Mouse (Mus musculus) CH12.LX (cell line): Measurements from ENCODE around the gene Qprt. TPM values are rescaled to one million over a fixed set of nuclear protein-coding genes. Genes with fewer than 3 reads are reported as not detected.

Experiments
- DNase-seq: peaks from one replicate; pipeline ENCODE4 v3.0.0-alpha.2; 2013; ENCODE audit errors: extremely low read depth
- H3K27ac ChIP-seq: 2 replicates; pipeline ENCODE4 v1.5.1; 2012; ENCODE audit warnings: low read depth, mild to moderate bottlenecking, control low read depth, moderate library complexity; ENCODE audit not compliant: insufficient read depth
- H3K27me3 ChIP-seq: replicated peaks from 2 replicates; pipeline ENCODE3; 2012; ENCODE audit warnings: inconsistent platforms
- H3K36me3 ChIP-seq, 2 experiments: replicated peaks in 1 of 2; 2 replicates each; pipeline versions ENCODE3 to v1.6.1; 2012; ENCODE audit warnings: inconsistent platforms in 1 of 2, low read length in 1 of 2, mild to moderate bottlenecking in 1 of 2, mixed read lengths in 1 of 2, moderate library complexity in 1 of 2; ENCODE audit not compliant: control insufficient read depth in 1 of 2, insufficient read depth in 1 of 2
- H3K4me1 ChIP-seq, 2 experiments: 2 replicates each; pipeline ENCODE4 v1.6.1; 2012; ENCODE audit warnings: inconsistent platforms in 1 of 2, moderate library complexity in 1 of 2; ENCODE audit not compliant: insufficient read depth in 2 of 2, control insufficient read depth in 1 of 2
- H3K4me2 ChIP-seq: 2 replicates; pipeline ENCODE4 v1.6.1; 2012; ENCODE audit warnings: low read depth, mild to moderate bottlenecking, control low read depth; ENCODE audit not compliant: poor library complexity, insufficient read depth, severe bottlenecking
- H3K4me3 ChIP-seq, 3 experiments: fragments of 150-350 bp in 1 of 3; sonication (generic) in 1 of 3; replicated peaks in 1 of 3; 2 replicates each; pipeline versions ENCODE3 to v1.5.1; 2011 to 2012; ENCODE audit warnings: low read depth in 2 of 3, low read length in 2 of 3, mild to moderate bottlenecking in 2 of 3, moderate library complexity in 2 of 3, control low read depth in 1 of 3, improper control_type of control experiment in 1 of 3, inconsistent platforms in 1 of 3, mixed read lengths in 1 of 3; ENCODE audit not compliant: poor library complexity in 1 of 3
- H3K79me2 ChIP-seq: replicated peaks from 2 replicates; pipeline ENCODE4 v1.6.1; 2012; ENCODE audit warnings: mild to moderate bottlenecking, moderate library complexity; ENCODE audit not compliant: control insufficient read depth, poor library complexity, insufficient read depth, severe bottlenecking; ENCODE audit errors: extremely low read depth
- H3K9ac ChIP-seq: 2 replicates; pipeline ENCODE4 v1.6.1; 2012; ENCODE audit warnings: low read depth, mild to moderate bottlenecking, control low read depth, moderate library complexity; ENCODE audit not compliant: insufficient read depth
- H3K9me3 ChIP-seq: replicated peaks from 2 replicates; pipeline ENCODE3; 2012; ENCODE audit warnings: low read length, inconsistent platforms, mixed read lengths
- BHLHE40 ChIP-seq: IDR thresholded peaks from 2 replicates; pipeline ENCODE4 v1.6.1; 2011; ENCODE audit warnings: mild to moderate bottlenecking, low read depth, low read length, improper control_type of control experiment
- CTCF ChIP-seq, 2 experiments: IDR thresholded peaks in 1 of 2; conservative IDR thresholded peaks in 1 of 2; 2 replicates each; pipeline ENCODE4 v1.5.1; 2011 to 2012; ENCODE audit warnings: low read depth in 2 of 2, low read length in 2 of 2, improper control_type of control experiment in 1 of 2, inconsistent platforms in 1 of 2, mild to moderate bottlenecking in 1 of 2, moderate library complexity in 1 of 2
- ELF1 ChIP-seq: IDR thresholded peaks from 2 replicates; pipeline ENCODE4 v1.6.1; 2014; ENCODE audit warnings: low read depth, mild to moderate bottlenecking, inconsistent platforms, low read length, improper control_type of control experiment
- GABPA ChIP-seq: IDR thresholded peaks from 2 replicates; pipeline ENCODE4 v1.6.1; 2012; ENCODE audit warnings: low read depth, low read length, improper control_type of control experiment, inconsistent platforms; ENCODE audit not compliant: insufficient replicate concordance
- IRF4 ChIP-seq: IDR thresholded peaks from 2 replicates; pipeline ENCODE4 v1.6.1; 2014; ENCODE audit warnings: low read depth, mild to moderate bottlenecking, inconsistent platforms, low read length, improper control_type of control experiment
- JUND ChIP-seq: conservative IDR thresholded peaks from 2 replicates; pipeline ENCODE4 v1.6.1; 2011; ENCODE audit warnings: low read depth, low read length, improper control_type of control experiment
- MAFK ChIP-seq: IDR thresholded peaks from 2 replicates; pipeline ENCODE4 v1.6.1; 2011; ENCODE audit warnings: low read length, improper control_type of control experiment; ENCODE audit not compliant: insufficient replicate concordance
- MAX ChIP-seq: IDR thresholded peaks from 2 replicates; pipeline ENCODE4 v1.6.1; 2011; ENCODE audit warnings: low read length, improper control_type of control experiment
- MAZ ChIP-seq: IDR thresholded peaks from 2 replicates; pipeline ENCODE4 v1.6.1; 2012; ENCODE audit warnings: low read depth, mild to moderate bottlenecking, inconsistent platforms, low read length, improper control_type of control experiment, moderate library complexity
- MEF2A ChIP-seq: IDR thresholded peaks from 2 replicates; pipeline ENCODE4 v1.6.1; 2014; ENCODE audit warnings: low read depth, mild to moderate bottlenecking, inconsistent platforms, low read length, improper control_type of control experiment, borderline replicate concordance
- MXI1 ChIP-seq: IDR thresholded peaks from 2 replicates; pipeline ENCODE4 v1.6.1; 2011; ENCODE audit warnings: mild to moderate bottlenecking, low read depth, low read length, improper control_type of control experiment
- MYC ChIP-seq: IDR thresholded peaks from 2 replicates; pipeline ENCODE4 v1.6.1; 2011; ENCODE audit warnings: low read depth, mild to moderate bottlenecking, improper control_type of control experiment, low read length
- NELFE ChIP-seq: IDR thresholded peaks from 2 replicates; pipeline ENCODE4 v1.6.1; 2011; ENCODE audit warnings: low read depth, low read length, improper control_type of control experiment
- NRF1 ChIP-seq: IDR thresholded peaks from 2 replicates; pipeline ENCODE4 v1.6.1; 2014; ENCODE audit warnings: low read depth, mild to moderate bottlenecking, inconsistent platforms, low read length, improper control_type of control experiment, moderate library complexity
- POLR2A ChIP-seq: IDR thresholded peaks from 2 replicates; pipeline ENCODE4 v1.6.1; 2011; ENCODE audit warnings: low read depth, mild to moderate bottlenecking, improper control_type of control experiment, low read length
- RAD21 ChIP-seq: IDR thresholded peaks from 2 replicates; pipeline ENCODE4 v1.6.1; 2011; ENCODE audit warnings: low read depth, mild to moderate bottlenecking, low read length, improper control_type of control experiment, moderate library complexity
- RCOR1 ChIP-seq: conservative IDR thresholded peaks from 2 replicates; pipeline ENCODE4 v1.6.1; 2012; ENCODE audit warnings: low read depth, mild to moderate bottlenecking, inconsistent platforms, low read length, improper control_type of control experiment
- TBP ChIP-seq: conservative IDR thresholded peaks from 2 replicates; pipeline ENCODE4 v1.6.1; 2011; ENCODE audit warnings: low read depth, low read length, improper control_type of control experiment
- TCF12 ChIP-seq: IDR thresholded peaks from 2 replicates; pipeline ENCODE4 v1.6.1; 2014; ENCODE audit warnings: low read depth, mild to moderate bottlenecking, inconsistent platforms, low read length, improper control_type of control experiment
- USF2 ChIP-seq: conservative IDR thresholded peaks from 2 replicates; pipeline ENCODE4 v1.6.1; 2011; ENCODE audit warnings: low read depth, low read length, improper control_type of control experiment
- ZC3H11A ChIP-seq: IDR thresholded peaks from 2 replicates; pipeline ENCODE4 v1.6.1; 2012; ENCODE audit warnings: low read depth, mild to moderate bottlenecking, inconsistent platforms, low read length, improper control_type of control experiment
- dilution Hi-C: fragments of 300-500 bp; cut with MboI; formaldehyde crosslinking; loops from 2 replicates; pipeline ENCODE4 v1.14.3; 2020; ENCODE audit warnings: low sequenced_read_pairs; ENCODE audit not compliant: extremely low pct_unique_long_range_greater_than_20kb, extremely low pct_ligation_motif_present
- in situ Hi-C: fragments of 300-500 bp; cut with MboI; formaldehyde crosslinking; loops from 3 replicates; pipeline ENCODE4 v1.14.3; 2019; ENCODE audit warnings: low sequenced_read_pairs, low pct_ligation_motif_present, low pct_unique_long_range_greater_than_20kb, mixed read lengths
- polyA plus RNA-seq: library from polyadenylated mRNA; unstranded; fragments of >175 nt; gene quantifications from 2 replicates; pipeline ENCODE4 v1.2.1, GENCODE M21; 2012; ENCODE audit warnings: low read depth; ENCODE audit not compliant: insufficient read length
- total RNA-seq, 2 experiments: library from RNA; depleted of rRNA; stranded (reverse); fragments of 300-350 nt in 1 of 2; fragments of >200 nt in 1 of 2; gene quantifications; 2 replicates each; pipeline ENCODE4 v1.2.3; 2012 to 2014

Gene Qprt
- total and polyA plus RNA-seq, 3 experiments = 0.14 to 0.30 TPM; not detected in 1

DNA sequence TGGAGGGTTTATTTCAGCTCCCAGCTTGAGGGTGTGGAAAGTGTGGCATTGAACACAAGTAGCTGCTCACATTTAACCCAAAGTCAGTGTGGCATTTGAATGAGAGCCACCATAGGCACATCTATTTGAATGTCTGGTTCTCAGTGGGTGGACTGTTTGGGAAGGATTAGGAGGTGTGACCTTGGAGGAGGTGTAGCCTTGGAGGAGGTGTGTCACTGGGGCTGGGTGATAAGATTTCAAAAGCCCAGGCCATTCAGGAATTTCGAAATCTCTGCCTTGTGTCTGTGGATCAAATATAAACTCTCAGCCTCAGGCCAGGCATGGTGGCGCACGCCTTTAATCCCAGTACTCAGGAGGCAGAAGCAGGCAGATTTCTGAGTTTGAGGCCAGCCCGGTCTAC, 23.1 kb downstream of the Qprt start:
- dilution Hi-C loops (no loop called here), in situ Hi-C loops (no loop called here)
- Histone ChIP-seq H3K9ac (no peak overlapping the region), H3K27ac (no peak overlapping the region), H3K27me3 (no peaks in the 10 kb centered on the region), H3K36me3 (peaks cover 7 to 12% of the 10 kb centered on the region in 2 experiments), H3K4me3 (no peak overlapping the region), H3K9me3 (peaks cover 6% of the 10 kb centered on the region), H3K4me1 (peaks cover under 1 to 10% of the 10 kb centered on the region in 2 experiments), H3K79me2 (no peaks in the 10 kb centered on the region), H3K4me2 (no peak overlapping the region)
- no peak for TF ChIP-seq NRF1
- TF ChIP-seq RCOR1 = no peak
- no peak for TF ChIP-seq NELFE
- TF ChIP-seq MYC = no peak
- TF ChIP-seq ZC3H11A = no peak
- TF ChIP-seq POLR2A = no peak
- no peak for TF ChIP-seq RAD21
- no peak for TF ChIP-seq JUND
- TF ChIP-seq MAZ = no peak
- no peak for TF ChIP-seq CTCF (conservative IDR thresholded peaks at IDR 0.05 in 1 of 2, IDR thresholded peaks at IDR 0.05 in 1 of 2; ENCODE audit: low read depth in 2 of 2, low read length in 2 of 2)
- no peak for TF ChIP-seq MAFK
- no peak for TF ChIP-seq IRF4
- TF ChIP-seq BHLHE40 = no peak
- TF ChIP-seq TCF12 = no peak
- TF ChIP-seq MAX = no peak
- no peak for TF ChIP-seq GABPA
- TF ChIP-seq MXI1 = no peak
- no peak for TF ChIP-seq ELF1
- no peak for TF ChIP-seq TBP
- no peak for DNase-seq

DNA sequence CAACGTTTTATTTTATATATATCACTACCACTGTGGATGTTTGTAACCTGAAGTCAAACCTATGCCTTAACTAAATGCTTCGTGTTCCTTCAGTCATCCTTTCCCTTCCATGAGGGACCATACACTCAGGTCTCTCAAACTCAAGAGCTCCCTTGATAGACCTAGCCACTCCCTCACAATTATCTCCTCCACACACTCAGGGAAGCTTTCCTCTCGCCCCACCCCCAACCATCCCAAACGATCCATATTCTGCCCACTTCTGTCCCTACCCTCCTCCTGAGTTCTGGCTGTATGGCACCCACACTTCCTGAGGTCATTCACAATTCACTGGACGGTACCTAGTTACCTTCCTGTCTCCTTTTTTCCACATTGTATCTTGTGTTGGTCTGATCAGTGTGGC, 23.5 kb downstream of the Qprt start:
- in situ Hi-C loops = no loop called here
- H3K4me2 ChIP-seq = no peak overlapping the region

More for the DNA sequence above, 23.5 kb downstream of the Qprt start:
- Histone ChIP-seq H3K79me2 (no peaks in the 10 kb centered on the region), H3K4me3 (no peak overlapping the region), H3K9ac (no peak overlapping the region), H3K27me3 (no peaks in the 10 kb centered on the region), H3K27ac (no peak overlapping the region), H3K9me3 (peaks cover 6% of the 10 kb centered on the region), H3K36me3 (peaks cover 9 to 15% of the 10 kb centered on the region in 2 experiments), H3K4me1 (peaks cover 0 to 8% of the 10 kb centered on the region in 2 experiments; a peak in 1 of 4 replicates)
- TF ChIP-seq MEF2A (no peak), USF2 (no peak), CTCF (conservative IDR thresholded peaks at IDR 0.05 in 1 of 2, IDR thresholded peaks at IDR 0.05 in 1 of 2; ENCODE audit: low read depth in 2 of 2, low read length in 2 of 2) (no peak)
- no peak for DNase-seq
- dilution Hi-C loops = no loop called here
